Mouse (Mus musculus) liver, adult (tissue): ENCODE measurements around the gene B3galt1.

Experiments used
- GATA4 ChIP-seq: IDR thresholded peaks from 2 replicates; pipeline ENCODE4 v1.6.1; 2014; ENCODE audit warnings: mild to moderate bottlenecking, low read length; ENCODE audit not compliant: insufficient replicate concordance

The B3galt1 gene

DNA sequence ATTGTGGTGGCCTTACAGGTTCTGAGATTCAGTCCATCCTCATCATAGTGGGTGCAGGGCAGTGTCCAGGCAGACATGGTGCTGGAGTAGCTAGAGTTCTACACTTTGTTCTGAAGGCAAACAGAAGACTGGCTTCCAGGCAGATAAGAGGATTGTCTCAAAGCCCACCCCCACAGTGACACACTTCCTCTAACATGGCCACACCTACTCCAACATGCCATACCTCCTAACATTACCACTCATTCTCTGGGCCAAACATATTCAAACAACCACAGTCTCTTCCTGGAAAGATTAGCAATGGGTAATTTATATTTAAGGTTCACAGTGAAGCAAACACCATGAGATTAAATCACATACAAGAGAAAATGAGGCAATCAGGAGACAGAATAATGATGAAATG, 403.1 kb downstream of the B3galt1 start:
- peak; percentile 72; the same call in 1 of the 2 replicates for TF ChIP-seq GATA4

DNA sequence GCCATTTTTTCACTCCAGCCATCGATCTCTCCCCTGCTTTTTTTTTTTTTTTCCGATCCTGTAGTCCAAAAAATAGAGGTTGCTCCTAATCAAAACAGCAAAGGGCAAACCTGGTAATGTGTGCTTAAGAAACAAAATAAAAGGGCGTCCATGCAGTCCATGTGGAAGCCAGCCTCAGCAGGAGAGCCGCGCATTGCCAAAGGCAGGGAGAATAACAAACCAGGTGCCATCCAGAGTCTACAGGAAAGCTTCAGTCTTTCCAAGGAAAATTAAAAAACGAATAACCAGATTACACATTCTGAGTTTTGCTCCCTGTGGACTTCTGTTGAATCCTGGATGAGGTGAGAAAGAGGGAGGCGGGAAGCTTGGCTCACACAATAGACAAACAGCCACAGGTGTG, 405.4 kb downstream of the B3galt1 start:
- no peak for TF ChIP-seq GATA4

- TF ChIP-seq GATA4, result no peak
Measured at GRCm38 (mm10) chr2:67971576-67971975, 405.9 kb downstream of the B3galt1 start.

DNA sequence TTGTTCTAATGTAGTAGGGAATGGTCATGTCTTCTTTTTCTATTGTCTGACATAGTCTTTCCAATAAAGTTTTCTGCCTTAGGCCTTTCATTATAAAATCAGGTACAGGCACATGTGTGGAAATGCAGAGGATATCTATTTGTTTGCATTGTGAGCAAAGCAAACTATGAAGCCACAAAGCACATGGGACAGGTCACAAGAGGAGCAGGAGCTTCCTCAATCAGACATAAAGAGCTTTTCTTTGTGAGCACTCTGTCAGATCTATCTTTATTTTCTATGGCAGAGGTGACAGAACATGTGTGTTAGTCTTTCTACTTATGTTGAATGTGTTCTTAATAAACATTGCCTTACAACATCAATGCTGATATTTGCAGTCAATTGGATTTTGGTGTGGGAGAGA, 410.1 kb downstream of the B3galt1 start:
- no peak for TF ChIP-seq GATA4

DNA sequence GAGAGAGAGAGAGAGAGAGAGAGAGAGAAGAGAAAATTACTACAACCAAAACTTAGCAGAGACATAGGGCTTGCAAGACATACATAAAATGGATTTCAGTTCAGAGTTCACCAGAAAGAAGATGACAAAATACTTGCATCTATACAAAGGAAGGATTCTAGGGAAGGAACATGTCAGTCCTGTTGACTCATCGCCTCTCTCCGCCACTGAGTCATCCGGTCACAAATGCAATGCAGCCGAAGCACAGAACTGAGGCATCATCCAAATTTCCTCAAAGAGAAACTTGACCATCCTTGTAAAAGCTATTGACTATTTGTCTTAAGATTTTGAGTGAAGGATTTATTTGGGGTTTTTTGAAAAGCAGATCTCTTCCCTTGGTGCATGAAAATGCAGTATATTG, 410.8 kb downstream of the B3galt1 start:
- no peak for TF ChIP-seq GATA4

GRCm38 (mm10) chr2:67977620-67978262, 412.1 kb downstream of the B3galt1 start:
- TF ChIP-seq GATA4, result no peak

- TF ChIP-seq GATA4, result peak; percentile 52; the same call in 1 of the 2 replicates
Measured at GRCm38 (mm10) chr2:67983563-67983962, 417.9 kb downstream of the B3galt1 start.

DNA sequence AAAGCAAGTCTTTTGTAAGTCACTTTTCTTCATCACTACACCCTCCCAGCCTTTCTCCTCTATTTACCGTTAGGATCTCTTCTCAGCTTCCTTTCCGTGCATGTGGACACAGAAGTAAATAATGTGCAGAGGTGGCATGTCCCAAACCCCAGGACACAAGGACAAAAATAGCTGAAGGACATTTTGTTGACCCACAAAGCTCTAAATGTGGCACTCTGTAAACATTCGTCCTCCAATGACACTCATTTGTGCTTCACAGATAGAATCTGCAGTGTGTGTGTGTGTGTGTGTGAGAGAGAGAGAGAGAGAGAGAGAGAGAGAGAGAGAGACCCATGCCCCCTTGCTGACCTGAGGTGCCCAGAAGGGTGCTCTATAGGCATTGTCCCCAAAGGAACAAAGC, 419.5 kb downstream of the B3galt1 start:
- TF ChIP-seq GATA4, result no peak

DNA sequence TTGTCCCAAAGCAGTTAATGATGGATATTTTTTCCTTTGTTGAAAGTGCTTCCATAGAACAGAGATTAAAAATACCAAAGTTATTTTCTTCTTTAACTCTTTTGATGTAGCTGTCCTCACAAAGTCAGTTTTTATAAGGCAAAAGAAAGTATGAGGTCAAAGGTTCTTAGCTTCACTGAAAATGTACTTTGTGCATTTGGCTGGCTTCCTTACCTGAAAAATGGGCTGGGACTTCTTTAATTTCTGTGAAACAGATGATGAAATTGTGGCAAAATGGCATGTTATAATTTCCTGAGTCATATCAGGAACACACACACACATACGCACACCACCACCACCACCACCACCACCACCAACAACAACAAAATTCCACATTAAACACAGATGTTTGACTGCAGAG, 427.8 kb downstream of the B3galt1 start:
- TF ChIP-seq GATA4, result no peak

GRCm38 (mm10) chr2:68003091-68003490, 437.4 kb downstream of the B3galt1 start:
- TF ChIP-seq GATA4, result no peak

DNA sequence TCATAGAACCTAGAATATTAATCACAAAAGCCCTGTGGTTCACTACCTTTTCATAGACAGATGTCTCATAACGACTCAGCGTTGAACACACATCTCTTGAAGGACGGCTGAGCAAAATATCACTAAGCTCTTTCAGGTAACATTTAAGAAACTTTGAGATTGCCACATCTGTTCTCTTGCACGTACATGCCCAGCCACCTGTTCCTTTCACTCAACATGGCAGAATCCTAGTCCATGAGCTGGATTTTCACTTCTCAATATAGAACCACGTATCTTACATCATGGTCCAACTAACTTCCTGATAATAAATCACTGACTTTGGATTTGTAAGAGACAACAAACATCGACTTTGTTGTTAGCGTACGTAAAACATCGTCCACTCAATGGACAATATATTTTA, 439.5 kb downstream of the B3galt1 start:
- no peak for TF ChIP-seq GATA4

- TF ChIP-seq GATA4, result no peak
Measured at GRCm38 (mm10) chr2:68005711-68006110, 440.0 kb downstream of the B3galt1 start.

DNA sequence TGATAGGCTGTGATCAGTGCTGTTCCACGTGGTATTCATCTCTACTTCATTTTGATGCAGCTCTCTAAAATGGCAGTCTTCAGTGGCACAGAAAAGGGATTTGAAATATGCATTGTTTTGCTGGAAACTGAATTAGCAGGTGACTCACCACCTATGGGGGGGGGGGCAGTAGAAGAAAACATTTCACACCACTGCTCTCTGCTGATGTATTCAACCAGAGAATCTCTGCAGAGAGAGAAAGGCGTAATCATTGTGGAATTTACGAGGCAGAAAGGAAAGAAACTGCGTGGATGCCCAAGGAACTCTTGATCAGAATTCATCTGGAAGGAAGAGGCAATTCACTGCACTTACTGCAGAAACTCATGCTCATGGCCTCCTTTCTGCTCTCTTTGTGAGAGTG, 445.7 kb downstream of the B3galt1 start:
- TF ChIP-seq GATA4, result no peak

DNA sequence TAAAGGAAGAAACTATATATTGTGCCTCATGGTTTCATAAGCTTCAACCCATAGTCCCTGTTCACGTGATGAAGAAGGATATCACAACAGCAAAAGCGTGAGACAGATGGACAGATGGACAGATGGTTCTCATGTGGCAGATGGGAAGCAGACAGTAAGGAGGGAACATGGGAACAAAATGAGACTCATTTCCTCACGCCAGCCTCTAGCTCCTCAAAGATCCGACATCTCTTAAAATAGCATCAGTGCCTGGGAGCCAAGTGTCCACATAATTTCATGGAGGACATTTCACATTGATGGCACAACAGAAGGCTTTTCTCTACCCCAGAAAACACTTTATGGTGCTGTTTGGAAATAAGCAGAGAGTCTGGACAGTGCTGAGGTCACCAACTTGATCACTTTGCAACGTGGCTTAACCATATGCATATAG, 454.6 kb downstream of the B3galt1 start:
- no peak for TF ChIP-seq GATA4

DNA sequence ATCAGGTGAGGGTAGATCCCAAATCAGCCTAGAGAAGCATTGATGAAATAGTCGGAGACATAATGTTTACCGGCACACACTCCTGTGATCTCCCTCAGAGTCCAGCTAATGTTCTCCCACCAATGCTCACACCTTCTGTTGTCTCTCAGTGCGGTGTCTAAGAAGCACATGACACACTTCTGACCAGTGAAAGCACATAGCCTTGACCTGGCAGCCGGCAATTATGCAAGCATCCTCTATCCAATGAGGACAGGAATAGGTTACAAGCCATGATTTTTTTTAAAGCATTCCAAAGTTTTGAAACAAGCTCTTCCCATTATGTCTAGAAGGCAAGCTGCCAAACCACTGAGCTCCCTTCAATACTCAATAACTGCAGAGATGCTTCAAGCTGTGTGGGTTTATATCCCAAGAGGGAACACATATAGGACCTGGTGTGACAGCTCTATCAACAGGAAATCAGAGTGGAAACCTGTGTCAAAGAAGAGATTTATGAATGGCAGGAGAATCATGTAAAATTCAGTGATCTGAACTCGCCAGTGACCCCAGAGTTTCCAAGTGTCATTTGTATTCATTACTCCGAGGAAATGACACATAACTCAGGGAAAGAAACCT, 456.0 kb downstream of the B3galt1 start:
- TF ChIP-seq GATA4, result no peak

- no peak for TF ChIP-seq GATA4
Measured at GRCm38 (mm10) chr2:68028811-68029210, 463.1 kb downstream of the B3galt1 start.

- no peak for TF ChIP-seq GATA4
Measured at GRCm38 (mm10) chr2:68034711-68035110, 469.0 kb downstream of the B3galt1 start.

DNA sequence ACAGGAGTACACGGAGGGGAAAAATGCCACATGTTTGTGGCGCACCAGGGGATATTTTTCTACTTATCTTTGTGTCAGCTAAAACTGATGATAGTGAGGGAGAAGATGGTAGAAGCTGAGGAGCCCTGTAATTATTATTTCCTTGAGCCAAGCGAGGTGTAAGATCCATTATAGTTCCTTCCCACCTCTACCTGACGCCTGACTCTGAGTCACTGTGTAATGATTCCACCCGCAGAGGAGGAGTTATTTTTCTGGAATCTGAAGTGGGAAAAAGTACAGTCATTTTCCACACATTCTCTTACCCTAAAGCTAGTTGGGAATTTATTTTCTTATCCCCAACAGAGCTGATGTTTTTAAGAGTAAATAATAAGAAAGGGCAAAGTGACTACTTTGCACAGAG, 475.1 kb downstream of the B3galt1 start:
- no peak for TF ChIP-seq GATA4

GRCm38 (mm10) chr2:68052481-68052880, 486.8 kb downstream of the B3galt1 start:
- TF ChIP-seq GATA4, result no peak
